Mouse (Mus musculus): Measurements from ENCODE around the gene Hmgn1. TPM values are rescaled to one million over a fixed set of nuclear protein-coding genes. Genes with fewer than 3 reads are reported as not detected.

Hmgn1 gene
- total and polyA plus RNA-seq, 3 experiments, result 243 to 745 (median 394) TPM

DNA sequence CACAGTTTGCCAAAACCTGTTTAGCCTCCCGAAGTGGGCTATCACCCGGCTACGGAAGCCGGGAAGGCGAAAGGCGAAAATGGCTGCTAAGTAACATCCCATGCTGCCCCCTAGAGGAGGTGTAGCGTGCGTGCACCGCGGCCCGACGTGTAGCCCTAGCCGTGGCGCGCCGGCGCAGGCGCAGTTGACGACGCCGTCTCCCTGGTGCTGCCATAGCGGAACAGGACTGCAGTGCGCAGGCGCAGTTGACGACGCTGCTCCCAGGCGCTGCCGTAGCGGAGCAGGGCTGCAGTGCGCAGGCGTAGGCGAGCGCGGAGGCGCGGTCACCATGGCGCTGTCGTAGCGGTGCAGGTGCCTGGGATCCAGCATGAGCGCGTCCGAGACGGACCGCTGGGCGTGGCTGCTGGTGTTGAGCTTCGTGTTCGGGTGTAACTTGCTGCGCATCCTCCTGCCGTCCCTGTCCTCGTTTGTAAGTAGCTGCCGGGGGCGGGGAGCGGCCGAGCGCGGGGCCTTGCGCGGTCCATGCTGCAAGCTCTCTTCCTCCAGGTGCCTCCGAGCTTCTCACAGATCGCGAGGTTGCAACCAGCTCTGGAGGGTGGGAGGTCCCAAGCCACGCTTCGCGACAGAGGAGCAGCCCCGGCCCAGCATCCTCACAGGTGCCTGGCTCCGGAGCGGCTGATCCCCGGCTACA is 17.7 kb upstream of the Hmgn1 start, which contains the start of gene Wrb:
Gene Wrb (plus strand): TSS at position 298 of the 691 bp plus-strand sequence.
- H3K4me3 ChIP-seq (replicated peaks in 1 of 3; ENCODE audit: low read depth in 2 of 3, low read length in 2 of 3, poor library complexity in 1 of 3), result peak within 1 kb of the TSS; percentile 64 to 88 (median 84)
- H3K4me1 ChIP-seq (ENCODE audit: control insufficient read depth in 1 of 2, insufficient read depth in 2 of 2), result peaks cover 13 to 30% of the 10 kb centered on the region in 2 experiments
- dilution Hi-C loops (cut with MboI; ENCODE audit: extremely low pct_ligation_motif_present, extremely low pct_unique_long_range_greater_than_20kb, low sequenced_read_pairs), result no loop called here
- peaks cover 0 to 31% of the 10 kb centered on the region in 2 experiments for H3K36me3 ChIP-seq (replicated peaks in 1 of 2; ENCODE audit: control insufficient read depth in 1 of 2, insufficient read depth in 1 of 2, low read length in 1 of 2)
- peak; percentile 100 for DNase-seq (ENCODE audit: extremely low read depth)
- H3K9ac ChIP-seq (ENCODE audit: insufficient read depth, low read depth), result peak within 1 kb of the TSS; percentile 50
- H3K4me2 ChIP-seq (ENCODE audit: insufficient read depth, low read depth, poor library complexity, severe bottlenecking), result peak within 1 kb of the TSS; percentile 79
- H3K27me3 ChIP-seq (replicated peaks), result peaks cover 1% of the 10 kb centered on the region
- peak within 1 kb of the TSS; percentile 40 for H3K27ac ChIP-seq (ENCODE audit: insufficient read depth, low read depth)
- H3K79me2 ChIP-seq (replicated peaks; ENCODE audit: control insufficient read depth, extremely low read depth, insufficient read depth, poor library complexity, severe bottlenecking), result peaks cover 13% of the 10 kb centered on the region
- H3K9me3 ChIP-seq (replicated peaks; ENCODE audit: low read length), result peaks cover 9% of the 10 kb centered on the region
- in situ Hi-C loops (cut with MboI; ENCODE audit: low pct_ligation_motif_present, low pct_unique_long_range_greater_than_20kb, low sequenced_read_pairs), result no loop called here
- TF ChIP-seq CHD1 (IDR thresholded peaks at IDR 0.05; ENCODE audit: low read depth, low read length), result no peak
- TF ChIP-seq MYC (IDR thresholded peaks at IDR 0.05; ENCODE audit: low read depth, low read length), result peak; percentile 81; the same call in 1 of the 2 replicates
- peak; percentile 97 for TF ChIP-seq NRF1 (IDR thresholded peaks at IDR 0.05; ENCODE audit: low read depth, low read length)
- TF ChIP-seq ZNF384 (IDR thresholded peaks at IDR 0.05; ENCODE audit: low read depth, low read length), result no peak
- peak; percentile 87 for TF ChIP-seq SIN3A (IDR thresholded peaks at IDR 0.05; ENCODE audit: low read length)
- TF ChIP-seq PAX5 (IDR thresholded peaks at IDR 0.05; ENCODE audit: low read length), result no peak
- TF ChIP-seq E2F4 (IDR thresholded peaks at IDR 0.05; ENCODE audit: insufficient replicate concordance, low read depth, low read length), result no peak
- TF ChIP-seq JUN (IDR thresholded peaks at IDR 0.05; ENCODE audit: insufficient read depth, low read depth, low read length), result no peak
- peak; percentile 90 for TF ChIP-seq MAX (IDR thresholded peaks at IDR 0.05; ENCODE audit: low read length)
- TF ChIP-seq IRF4 (IDR thresholded peaks at IDR 0.05; ENCODE audit: low read depth, low read length), result peak; percentile 57
- TF ChIP-seq BHLHE40 (IDR thresholded peaks at IDR 0.05; ENCODE audit: low read depth, low read length), result peak; percentile 37
- peak; percentile 75 to 98 for TF ChIP-seq CTCF (conservative IDR thresholded peaks at IDR 0.05 in 1 of 2, IDR thresholded peaks at IDR 0.05 in 1 of 2; ENCODE audit: low read depth in 2 of 2, low read length in 2 of 2)
- 0 out of 2 replicates have a peak, but pooled peaks have one; percentile 9 for TF ChIP-seq ETS1 (conservative IDR thresholded peaks at IDR 0.05; ENCODE audit: low read depth, low read length)
- peak; percentile 95 for TF ChIP-seq NELFE (IDR thresholded peaks at IDR 0.05; ENCODE audit: low read depth, low read length)
- no peak for TF ChIP-seq GABPA (IDR thresholded peaks at IDR 0.05; ENCODE audit: insufficient replicate concordance, low read depth, low read length)
- TF ChIP-seq POLR2AphosphoS2 (IDR thresholded peaks at IDR 0.05; ENCODE audit: low read depth, low read length), result peak; percentile 82; the same call in 1 of the 2 replicates
- peak; percentile 78; the same call in 1 of the 2 replicates for TF ChIP-seq TBP (conservative IDR thresholded peaks at IDR 0.05; ENCODE audit: low read depth, low read length)
- TF ChIP-seq MAFK (IDR thresholded peaks at IDR 0.05; ENCODE audit: insufficient replicate concordance, low read length), result peak; percentile 17; the same call in 1 of the 2 replicates
- peak; percentile 81 for TF ChIP-seq MEF2A (IDR thresholded peaks at IDR 0.05; ENCODE audit: borderline replicate concordance, low read depth, low read length)
- peak; percentile 97 for TF ChIP-seq MXI1 (IDR thresholded peaks at IDR 0.05; ENCODE audit: low read depth, low read length)
- TF ChIP-seq HCFC1 (IDR thresholded peaks at IDR 0.05; ENCODE audit: low read depth, low read length), result peak; percentile 87
- TF ChIP-seq RAD21 (IDR thresholded peaks at IDR 0.05; ENCODE audit: low read depth, low read length), result peak; percentile 68
- TF ChIP-seq RCOR1 (conservative IDR thresholded peaks at IDR 0.05; ENCODE audit: low read depth, low read length), result 0 out of 2 replicates have a peak, but pooled peaks have one; percentile 55
- no peak for TF ChIP-seq JUND (conservative IDR thresholded peaks at IDR 0.05; ENCODE audit: low read depth, low read length)
- TF ChIP-seq KAT2A (IDR thresholded peaks at IDR 0.05; ENCODE audit: insufficient replicate concordance, low read length), result peak; percentile 77; the same call in 1 of the 2 replicates
- TF ChIP-seq ELF1 (IDR thresholded peaks at IDR 0.05; ENCODE audit: low read depth, low read length), result peak; percentile 93
- TF ChIP-seq POLR2A (IDR thresholded peaks at IDR 0.05; ENCODE audit: low read depth, low read length), result peak; percentile 90
- peak; percentile 55; the same call in 1 of the 2 replicates for TF ChIP-seq SMC3 (IDR thresholded peaks at IDR 0.05; ENCODE audit: low read depth, low read length)
- TF ChIP-seq CHD2 (IDR thresholded peaks at IDR 0.05; ENCODE audit: low read length), result peak; percentile 80
- TF ChIP-seq ZKSCAN1 (IDR thresholded peaks at IDR 0.05; ENCODE audit: borderline replicate concordance, low read depth, low read length), result no peak
- TF ChIP-seq EP300 (IDR thresholded peaks at IDR 0.05; ENCODE audit: low read length), result no peak
- peak; percentile 67; the same call in 1 of the 2 replicates for TF ChIP-seq UBTF (IDR thresholded peaks at IDR 0.05; ENCODE audit: low read depth, low read length)
- TF ChIP-seq ZC3H11A (IDR thresholded peaks at IDR 0.05; ENCODE audit: low read depth, low read length), result no peak
- peak; percentile 64; the same call in 1 of the 2 replicates for TF ChIP-seq MAZ (IDR thresholded peaks at IDR 0.05; ENCODE audit: low read depth, low read length)
- TF ChIP-seq USF1 (IDR thresholded peaks at IDR 0.05; ENCODE audit: low read depth, low read length), result no peak; the same call in 1 of the 2 replicates
- no peak for TF ChIP-seq USF2 (conservative IDR thresholded peaks at IDR 0.05; ENCODE audit: low read depth, low read length)
- TF ChIP-seq TCF12 (IDR thresholded peaks at IDR 0.05; ENCODE audit: low read depth, low read length), result peak; percentile 83
- peak; percentile 79 for TF ChIP-seq ZMIZ1 (IDR thresholded peaks at IDR 0.05; ENCODE audit: low read depth, low read length)

Measured in CH12.LX (cell line).